Mouse (Mus musculus): ENCODE data around the gene Fbxw11. TPM values are rescaled to one million over a fixed set of nuclear protein-coding genes. Genes with fewer than 3 reads are reported as not detected.

Fbxw11 gene
- polyA plus RNA-seq, 1 experiment from 2014 or later = 19.2 TPM

- no peak for DNase-seq
- H3K27ac ChIP-seq = no peak overlapping the region
- H3K36me3 ChIP-seq = no peaks in the 10 kb centered on the region
- 45% methylated on average over 3 of the region's 3 CpGs for WGBS (ENCODE audit: insufficient replicate concordance)
- no peak for ATAC-seq (ENCODE audit: low read depth)
- H3K4me1 ChIP-seq (replicated peaks) = no peaks in the 10 kb centered on the region
- H3K4me2 ChIP-seq = no peak overlapping the region
- H3K4me3 ChIP-seq (replicated peaks) = no peak overlapping the region
- H3K9ac ChIP-seq = no peak overlapping the region
- H3K9me3 ChIP-seq (replicated peaks) = no peaks in the 10 kb centered on the region
- no peaks in the 10 kb centered on the region for H3K27me3 ChIP-seq
Observed at GRCm38 (mm10) chr11:32762773-32763172, 120.2 kb downstream of the Fbxw11 start.

- Histone ChIP-seq H3K9ac (no peak overlapping the region), H3K36me3 (no peaks in the 10 kb centered on the region), H3K27me3 (no peaks in the 10 kb centered on the region), H3K4me3 (replicated peaks) (no peak overlapping the region), H3K9me3 (replicated peaks) (no peaks in the 10 kb centered on the region), H3K27ac (no peak overlapping the region), H3K4me1 (replicated peaks) (no peaks in the 10 kb centered on the region), H3K4me2 (no peak overlapping the region)
- 53% methylated on average over 18 of the region's 18 CpGs for WGBS (ENCODE audit: insufficient replicate concordance)
- DNase-seq = no peak
- ATAC-seq (ENCODE audit: low read depth) = no peak
Observed at GRCm38 (mm10) chr11:32767496-32768230, 125.1 kb downstream of the Fbxw11 start.

GRCm38 (mm10) chr11:32768642-32769343 is 126.3 kb downstream of the Fbxw11 start:
- DNase-seq = no peak

GRCm38 (mm10) chr11:32780747-32781536 is 138.4 kb downstream of the Fbxw11 start:
- ATAC-seq (ENCODE audit: low read depth) = no peak
- no peak for DNase-seq
- H3K9me3 ChIP-seq (replicated peaks) = no peaks in the 10 kb centered on the region
- no peak overlapping the region for H3K27ac ChIP-seq
- no peak overlapping the region for H3K9ac ChIP-seq
- H3K4me2 ChIP-seq = no peak overlapping the region
- 62% methylated on average over 11 of the region's 11 CpGs for WGBS (ENCODE audit: insufficient replicate concordance)
- no peak overlapping the region for H3K4me3 ChIP-seq (replicated peaks)
- no peaks in the 10 kb centered on the region for H3K36me3 ChIP-seq
- no peaks in the 10 kb centered on the region for H3K4me1 ChIP-seq (replicated peaks)
- no peaks in the 10 kb centered on the region for H3K27me3 ChIP-seq

More at GRCm38 (mm10) chr11:32768642-32769343, 126.3 kb downstream of the Fbxw11 start:
- Histone ChIP-seq H3K9me3 (replicated peaks) (no peaks in the 10 kb centered on the region), H3K36me3 (no peaks in the 10 kb centered on the region), H3K27me3 (no peaks in the 10 kb centered on the region), H3K9ac (no peak overlapping the region), H3K4me1 (replicated peaks) (no peaks in the 10 kb centered on the region), H3K27ac (no peak overlapping the region), H3K4me2 (no peak overlapping the region), H3K4me3 (replicated peaks) (no peak overlapping the region)
- WGBS (ENCODE audit: insufficient replicate concordance) = 58% methylated on average over 12 of the region's 12 CpGs
- no peak for ATAC-seq (ENCODE audit: low read depth)

DNA sequence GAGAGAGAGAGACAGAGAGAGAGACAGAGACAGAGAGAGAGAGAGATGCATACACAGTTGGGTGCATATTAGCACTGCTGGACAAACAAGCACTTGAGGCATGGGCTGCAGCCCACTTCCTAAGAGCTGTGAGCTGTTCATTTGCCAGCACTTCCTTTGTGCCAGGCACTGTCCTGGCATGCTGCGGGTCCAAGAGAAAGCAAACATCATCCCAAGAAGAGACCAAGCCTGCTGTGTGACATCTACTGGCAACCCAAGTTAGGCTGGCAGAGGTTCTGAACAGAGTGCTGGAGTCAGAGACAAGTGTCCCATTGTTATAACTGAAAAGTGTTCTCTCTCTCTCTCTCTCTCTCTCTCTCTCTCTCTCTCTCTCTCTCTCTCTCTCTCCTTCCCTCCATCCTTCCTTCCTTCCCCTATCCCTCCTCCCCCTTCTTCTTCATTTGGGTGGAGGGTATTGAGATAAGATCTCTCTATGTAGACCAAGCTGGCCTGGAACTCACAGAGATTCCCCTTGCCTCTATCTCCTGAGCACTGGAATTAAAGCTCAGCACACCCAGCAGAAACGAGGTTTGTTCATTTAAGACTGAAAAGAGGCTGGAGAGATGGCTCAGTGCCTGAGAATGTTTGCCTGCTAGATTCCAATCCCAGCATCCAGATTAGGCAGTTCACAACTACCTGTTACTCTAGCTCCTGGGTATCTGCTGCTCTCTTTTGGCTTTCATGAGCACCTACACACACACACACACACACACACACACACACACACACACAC is 139.3 kb downstream of the Fbxw11 start:
- Histone ChIP-seq H3K27ac (no peak overlapping the region), H3K9me3 (replicated peaks) (no peaks in the 10 kb centered on the region), H3K27me3 (no peaks in the 10 kb centered on the region), H3K4me2 (no peak overlapping the region), H3K4me3 (replicated peaks) (no peak overlapping the region), H3K36me3 (no peaks in the 10 kb centered on the region), H3K9ac (no peak overlapping the region), H3K4me1 (replicated peaks) (no peaks in the 10 kb centered on the region)
- WGBS (ENCODE audit: insufficient replicate concordance) = 33% methylated on average over 2 of the region's 2 CpGs
- ATAC-seq (ENCODE audit: low read depth) (no peak), DNase-seq (no peak)

GRCm38 (mm10) chr11:32782724-32783123 is 140.2 kb downstream of the Fbxw11 start:
- H3K4me3 ChIP-seq (replicated peaks) = no peak overlapping the region
- no peak for ATAC-seq (ENCODE audit: low read depth)
- no peak for DNase-seq
- no peak overlapping the region for H3K27ac ChIP-seq
- WGBS (ENCODE audit: insufficient replicate concordance) = 50% methylated on average over 3 of the region's 3 CpGs
- H3K27me3 ChIP-seq = no peaks in the 10 kb centered on the region
- H3K4me2 ChIP-seq = no peak overlapping the region
- H3K36me3 ChIP-seq = no peaks in the 10 kb centered on the region
- H3K4me1 ChIP-seq (replicated peaks) = no peaks in the 10 kb centered on the region
- no peak overlapping the region for H3K9ac ChIP-seq
- no peaks in the 10 kb centered on the region for H3K9me3 ChIP-seq (replicated peaks)

DNA sequence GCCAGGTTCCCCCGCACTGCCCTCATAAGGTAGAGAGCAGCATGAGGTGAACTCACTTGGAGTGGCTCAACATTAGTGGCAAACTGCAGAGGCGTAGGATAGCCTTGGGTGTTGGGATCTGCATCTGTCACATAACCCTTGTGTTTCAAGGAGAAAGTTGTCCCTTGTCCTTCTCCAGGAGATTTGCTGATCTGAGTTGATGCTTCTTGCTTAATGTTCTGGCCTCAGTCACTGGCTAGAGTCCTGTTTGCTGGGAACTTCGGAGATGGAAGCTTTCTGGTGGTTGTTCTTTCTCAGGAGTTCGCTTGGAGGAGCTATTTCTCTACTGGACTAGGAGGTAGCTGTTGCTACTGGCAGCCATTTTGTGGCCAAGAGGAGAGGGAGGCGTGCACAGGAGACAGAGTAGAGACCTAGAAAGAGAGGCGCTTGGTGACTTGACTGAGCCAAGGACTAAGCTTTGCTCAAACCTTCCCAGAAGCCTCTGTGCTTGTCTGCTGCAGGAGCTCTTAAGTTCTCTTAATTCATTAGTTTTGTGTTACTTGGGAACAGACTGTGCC is 143.1 kb downstream of the Fbxw11 start:
- Histone ChIP-seq H3K27me3 (no peaks in the 10 kb centered on the region), H3K36me3 (no peaks in the 10 kb centered on the region), H3K27ac (no peak overlapping the region), H3K9ac (no peak overlapping the region), H3K4me2 (no peak overlapping the region), H3K9me3 (replicated peaks) (no peaks in the 10 kb centered on the region), H3K4me3 (replicated peaks) (no peak overlapping the region), H3K4me1 (replicated peaks) (no peaks in the 10 kb centered on the region)
- 69% methylated on average over 6 of the region's 6 CpGs for WGBS (ENCODE audit: insufficient replicate concordance)
- DNase-seq (no peak), ATAC-seq (ENCODE audit: low read depth) (no peak)

DNA sequence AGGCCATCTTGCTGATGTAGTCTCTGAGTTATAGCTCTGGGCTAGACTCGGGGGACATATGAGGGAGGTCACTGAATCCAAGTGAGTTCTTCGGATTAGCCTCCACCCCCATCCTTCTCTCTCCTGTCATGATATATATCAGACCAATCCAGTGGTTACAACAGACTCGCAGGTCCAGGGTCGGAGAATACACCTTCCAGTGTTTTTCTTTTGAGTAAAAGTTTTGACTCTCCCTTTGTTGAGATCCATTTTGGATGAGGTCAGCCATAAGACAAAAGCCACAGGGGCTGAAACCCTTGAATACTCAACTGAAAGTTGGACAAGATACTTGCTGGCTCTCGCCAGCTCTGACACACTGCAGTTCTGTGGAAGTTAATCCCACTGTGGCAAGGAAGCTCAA is 143.7 kb downstream of the Fbxw11 start:
- no peaks in the 10 kb centered on the region for H3K36me3 ChIP-seq

DNA sequence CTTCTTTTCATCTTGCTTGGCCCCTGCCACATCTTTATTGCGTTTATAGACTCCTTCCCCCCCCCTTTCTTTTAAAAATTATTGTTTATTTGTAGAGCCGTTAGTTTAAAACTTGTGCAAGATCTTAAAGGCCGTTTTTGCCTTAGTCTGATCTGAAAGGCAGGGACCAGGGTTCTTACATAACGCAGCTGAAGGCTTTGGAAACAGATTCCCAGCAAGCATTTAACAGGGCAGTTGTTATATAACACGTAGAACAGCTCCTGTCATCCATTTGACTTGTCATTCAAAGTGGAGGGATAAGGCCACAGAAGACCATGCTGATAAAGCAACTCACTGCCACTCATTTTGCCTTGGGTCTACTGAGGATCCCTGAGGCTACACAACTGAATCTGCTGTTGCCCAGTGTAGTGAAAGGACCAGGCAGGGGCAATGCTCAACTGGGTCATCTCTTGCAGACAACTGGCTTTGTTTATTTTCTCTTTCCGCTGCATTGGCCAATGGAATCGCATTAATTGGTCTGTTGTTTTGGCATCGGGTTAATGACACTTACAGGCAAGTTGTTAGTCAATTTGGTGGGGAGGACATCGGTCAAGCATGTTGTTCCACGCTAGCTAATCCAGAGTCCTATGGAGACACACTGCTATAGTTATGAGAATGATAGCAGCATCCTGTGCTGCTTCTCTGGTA is 152.4 kb downstream of the Fbxw11 start:
- DNase-seq (no peak), ATAC-seq (ENCODE audit: low read depth) (no peak)
- 59% methylated on average over 10 of the region's 10 CpGs for WGBS (ENCODE audit: insufficient replicate concordance)
- H3K4me1 ChIP-seq (replicated peaks) = no peaks in the 10 kb centered on the region
- H3K9me3 ChIP-seq (replicated peaks) = no peaks in the 10 kb centered on the region
- no peaks in the 10 kb centered on the region for H3K36me3 ChIP-seq
- no peak overlapping the region for H3K9ac ChIP-seq
- no peaks in the 10 kb centered on the region for H3K27me3 ChIP-seq
- H3K27ac ChIP-seq = no peak overlapping the region
- H3K4me3 ChIP-seq (replicated peaks) = no peak overlapping the region
- H3K4me2 ChIP-seq = no peak overlapping the region

More for the DNA sequence above, 143.7 kb downstream of the Fbxw11 start:
- no peak overlapping the region for H3K4me3 ChIP-seq (replicated peaks)
- H3K4me2 ChIP-seq = no peak overlapping the region
- H3K27me3 ChIP-seq = no peaks in the 10 kb centered on the region
- H3K9ac ChIP-seq = no peak overlapping the region
- no peak overlapping the region for H3K27ac ChIP-seq
- H3K4me1 ChIP-seq (replicated peaks) = no peaks in the 10 kb centered on the region
- ATAC-seq (ENCODE audit: low read depth) = no peak
- 58% methylated on average over 5 of the region's 5 CpGs for WGBS (ENCODE audit: insufficient replicate concordance)
- H3K9me3 ChIP-seq (replicated peaks) = no peaks in the 10 kb centered on the region
- no peak for DNase-seq

All from liver, embryonic 13.5 days (tissue).